Mouse (Mus musculus) hindbrain, embryonic 12.5 days (tissue): ENCODE results near the gene E2f7. TPM values are rescaled to one million over a fixed set of nuclear protein-coding genes. Genes with fewer than 3 reads are reported as not detected.

ENCODE experiments used
- ATAC-seq: fragments of 200-750 bp; cut with Nextera tagmentation; 2 replicates; pipeline ENCODE4 v1.8.0; 2017; ENCODE audit warnings: moderate TSS enrichment; ENCODE audit not compliant: low FRiP score
- H3K27ac ChIP-seq: fragments of 300-500 bp; sonication (generic); 2 replicates; pipeline ENCODE4 v1.5.1; 2016; ENCODE audit warnings: mild to moderate bottlenecking
- H3K27me3 ChIP-seq: fragments of 300-500 bp; sonication (generic); 2 replicates; pipeline ENCODE4 v1.6.1; 2016; ENCODE audit warnings: mild to moderate bottlenecking
- H3K36me3 ChIP-seq: fragments of 300-500 bp; sonication (generic); 2 replicates; pipeline ENCODE4 v1.6.1; 2016; ENCODE audit warnings: mild to moderate bottlenecking
- H3K4me1 ChIP-seq: fragments of 300-500 bp; sonication (generic); 2 replicates; pipeline ENCODE4 v1.6.1; 2016
- H3K4me2 ChIP-seq: fragments of 300-500 bp; sonication (generic); replicated peaks from 2 replicates; pipeline ENCODE4 v1.6.1; 2016; ENCODE audit warnings: mild to moderate bottlenecking
- H3K4me3 ChIP-seq: fragments of 300-500 bp; sonication (generic); 2 replicates; pipeline ENCODE4 v1.5.1; 2016; ENCODE audit warnings: mild to moderate bottlenecking
- H3K9ac ChIP-seq: fragments of 300-500 bp; sonication (generic); 2 replicates; pipeline ENCODE4 v1.6.1; 2016; ENCODE audit warnings: mild to moderate bottlenecking, moderate library complexity
- H3K9me3 ChIP-seq: fragments of 300-500 bp; sonication (generic); replicated peaks from 2 replicates; pipeline ENCODE4 v1.6.1; 2016; ENCODE audit warnings: mild to moderate bottlenecking
- WGBS: fragments of 180-500 bp; shearing (Covaris S2); methylation state at CpG from one replicate; pipeline ENCODE4 v1.1.7; 2016; 5-methylcytosine and 5-hydroxymethylcytosine counted together
- polyA plus RNA-seq: library from polyadenylated mRNA; unstranded; fragments of >200 nt; fragmentation: Nextera tagmentation; extraction: Ambion mirVana; gene quantifications from 2 replicates; pipeline ENCODE4 v1.2.1, GENCODE M21; 2016

Gene E2f7
- polyA plus RNA-seq, 1 experiment from 2014 or later, result 22.5 TPM

GRCm38 (mm10) chr10:110788049-110788752 lies 43.0 kb downstream of the E2f7 start:
- Histone ChIP-seq H3K4me1 (no peaks in the 10 kb centered on the region), H3K4me3 (no peak overlapping the region), H3K4me2 (no peak overlapping the region), H3K36me3 (peaks cover 14% of the 10 kb centered on the region; the same call in 1 of the 2 replicates), H3K9me3 (no peaks in the 10 kb centered on the region), H3K27me3 (no peaks in the 10 kb centered on the region), H3K27ac (no peak overlapping the region), H3K9ac (no peak overlapping the region)
- 68% methylated on average over 12 of the region's 12 CpGs for WGBS
- ATAC-seq, result no peak

DNA sequence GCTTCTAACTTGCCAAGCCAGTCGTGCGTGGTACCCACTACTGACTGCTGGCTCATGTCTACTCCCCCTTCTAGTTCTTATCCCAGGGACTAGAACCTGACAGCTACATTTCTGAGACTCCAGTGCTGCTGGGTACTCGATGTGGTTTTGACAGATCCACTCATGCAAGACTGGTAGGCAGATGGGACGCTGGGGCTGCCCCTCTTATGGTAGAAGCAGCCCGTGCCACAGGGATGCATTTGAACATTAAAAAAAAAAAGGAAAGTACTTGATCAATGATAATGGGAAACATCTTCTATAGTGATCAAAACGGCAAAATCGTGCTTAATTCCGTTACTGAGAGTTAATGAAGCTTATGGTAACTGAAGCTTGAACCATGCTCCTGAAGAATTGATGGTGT lies 44.4 kb downstream of the E2f7 start:
- WGBS, result 90% methylated on average over 8 of the region's 8 CpGs
- ATAC-seq, result no peak
- peaks cover 8% of the 10 kb centered on the region; the same call in 1 of the 2 replicates for H3K36me3 ChIP-seq
- no peak overlapping the region for H3K4me2 ChIP-seq
- no peaks in the 10 kb centered on the region for H3K4me1 ChIP-seq
- H3K27me3 ChIP-seq, result no peaks in the 10 kb centered on the region
- H3K4me3 ChIP-seq, result no peak overlapping the region
- H3K9ac ChIP-seq, result no peak overlapping the region
- H3K27ac ChIP-seq, result no peak overlapping the region
- no peaks in the 10 kb centered on the region for H3K9me3 ChIP-seq

GRCm38 (mm10) chr10:110793150-110793787 lies 48.0 kb downstream of the E2f7 start:
- H3K4me2 ChIP-seq, result no peak overlapping the region
- H3K36me3 ChIP-seq, result no peaks in the 10 kb centered on the region
- ATAC-seq, result no peak
- no peaks in the 10 kb centered on the region for H3K27me3 ChIP-seq
- no peaks in the 10 kb centered on the region for H3K4me1 ChIP-seq
- no peak overlapping the region for H3K4me3 ChIP-seq
- WGBS, result 80% methylated on average over 8 of the region's 8 CpGs
- H3K9ac ChIP-seq, result no peak overlapping the region
- no peaks in the 10 kb centered on the region for H3K9me3 ChIP-seq
- no peak overlapping the region for H3K27ac ChIP-seq

- ATAC-seq, result peak; percentile 56
- no peaks in the 10 kb centered on the region for H3K9me3 ChIP-seq
- H3K27me3 ChIP-seq, result no peaks in the 10 kb centered on the region
- H3K4me1 ChIP-seq, result no peaks in the 10 kb centered on the region
- WGBS, result 18% methylated on average over 12 of the region's 12 CpGs
- no peaks in the 10 kb centered on the region for H3K36me3 ChIP-seq
- no peak overlapping the region for H3K4me2 ChIP-seq
- no peak overlapping the region for H3K9ac ChIP-seq
- H3K4me3 ChIP-seq, result no peak overlapping the region
- no peak overlapping the region for H3K27ac ChIP-seq
Observed at GRCm38 (mm10) chr10:110794564-110795205, 49.4 kb downstream of the E2f7 start.

DNA sequence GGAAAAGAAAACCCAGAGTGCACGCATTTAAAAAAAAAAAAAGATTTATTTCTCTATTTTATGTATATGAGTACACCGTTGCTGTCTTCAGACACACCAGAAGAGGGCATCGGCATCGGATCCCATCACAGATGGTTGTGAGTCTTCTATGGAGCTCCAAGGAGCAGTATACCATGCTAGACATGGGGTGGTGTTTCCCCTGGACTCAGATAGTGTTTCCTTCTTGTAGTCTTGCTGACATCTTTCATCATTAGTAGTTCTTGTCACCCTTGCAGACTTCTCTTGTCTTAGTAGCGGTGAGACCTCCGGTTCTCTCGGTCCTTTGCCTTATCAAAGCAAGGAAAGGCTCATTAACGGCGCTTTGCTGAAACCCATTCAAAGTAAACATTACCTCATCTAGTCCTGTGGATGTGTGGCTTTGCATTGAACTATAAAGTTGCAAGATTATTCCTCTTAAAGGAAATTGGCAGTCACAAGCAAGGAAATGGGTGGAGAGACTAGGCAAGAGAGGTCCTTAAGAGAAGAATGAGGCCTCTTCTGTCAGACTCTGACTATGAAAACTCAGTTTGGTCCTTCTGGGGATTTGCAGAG lies 50.1 kb downstream of the E2f7 start:
- H3K4me2 ChIP-seq, result no peak overlapping the region
- H3K4me3 ChIP-seq, result no peak overlapping the region
- no peaks in the 10 kb centered on the region for H3K36me3 ChIP-seq
- no peak for ATAC-seq
- H3K9ac ChIP-seq, result no peak overlapping the region
- 82% methylated on average over 9 of the region's 9 CpGs for WGBS
- H3K9me3 ChIP-seq, result no peaks in the 10 kb centered on the region
- H3K27me3 ChIP-seq, result no peaks in the 10 kb centered on the region
- H3K27ac ChIP-seq, result no peak overlapping the region
- H3K4me1 ChIP-seq, result no peaks in the 10 kb centered on the region

GRCm38 (mm10) chr10:110801296-110801695 lies 56.1 kb downstream of the E2f7 start:
- 83% methylated on average over 3 of the region's 3 CpGs for WGBS
- Histone ChIP-seq H3K4me2 (no peak overlapping the region), H3K4me3 (no peak overlapping the region), H3K27me3 (no peaks in the 10 kb centered on the region), H3K4me1 (no peaks in the 10 kb centered on the region), H3K9ac (no peak overlapping the region), H3K9me3 (no peaks in the 10 kb centered on the region), H3K27ac (no peak overlapping the region), H3K36me3 (no peaks in the 10 kb centered on the region)
- no peak for ATAC-seq

DNA sequence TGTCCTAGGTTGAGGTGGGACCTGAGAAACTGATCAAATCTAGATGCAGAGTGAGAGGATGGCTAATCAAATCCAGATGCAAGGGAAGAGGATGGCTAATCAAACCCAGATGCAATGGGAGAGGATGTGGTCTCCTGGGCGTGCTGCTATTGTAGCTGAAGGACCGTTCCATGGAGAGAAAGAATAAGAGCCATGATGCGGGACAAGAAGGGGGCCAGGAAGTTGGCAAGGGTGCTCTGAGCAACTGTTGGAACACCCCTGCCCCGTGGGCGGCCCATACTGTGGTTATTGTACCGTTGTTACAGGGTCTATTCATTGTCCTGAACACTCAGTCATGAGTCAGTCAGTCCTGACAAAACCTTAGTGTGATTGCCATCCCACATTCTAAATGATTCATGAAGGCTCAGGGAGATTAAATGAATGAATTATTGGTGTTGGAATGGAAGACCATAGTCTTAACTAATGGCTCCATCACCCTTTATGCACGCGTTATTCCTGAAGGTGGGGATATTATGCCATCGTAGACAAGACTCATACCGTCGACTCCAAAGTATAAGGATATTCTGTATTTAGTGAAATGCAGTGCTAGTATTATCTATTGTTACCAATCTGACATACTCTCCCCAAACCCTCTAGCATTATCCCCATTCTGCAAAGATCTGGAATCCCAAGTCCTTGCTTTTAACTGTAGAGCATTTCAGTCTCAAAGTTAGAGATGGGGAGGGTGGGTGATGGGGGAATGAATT lies 59.2 kb downstream of the E2f7 start:
- no peak for ATAC-seq
- Histone ChIP-seq H3K4me1 (no peaks in the 10 kb centered on the region), H3K27ac (no peak overlapping the region), H3K36me3 (no peaks in the 10 kb centered on the region), H3K4me2 (no peak overlapping the region; the same call in 1 of the 2 replicates), H3K4me3 (no peak overlapping the region), H3K9me3 (no peaks in the 10 kb centered on the region), H3K27me3 (no peaks in the 10 kb centered on the region), H3K9ac (no peak overlapping the region)
- WGBS, result 76% methylated on average over 11 of the region's 11 CpGs

GRCm38 (mm10) chr10:110805025-110805740 lies 59.9 kb downstream of the E2f7 start:
- Histone ChIP-seq H3K36me3 (no peaks in the 10 kb centered on the region), H3K9ac (no peak overlapping the region), H3K4me2 (no peak overlapping the region), H3K9me3 (no peaks in the 10 kb centered on the region), H3K4me1 (no peaks in the 10 kb centered on the region), H3K27me3 (no peaks in the 10 kb centered on the region), H3K4me3 (no peak overlapping the region), H3K27ac (no peak overlapping the region)
- WGBS, result 54% methylated on average over 5 of the region's 5 CpGs
- ATAC-seq, result no peak

DNA sequence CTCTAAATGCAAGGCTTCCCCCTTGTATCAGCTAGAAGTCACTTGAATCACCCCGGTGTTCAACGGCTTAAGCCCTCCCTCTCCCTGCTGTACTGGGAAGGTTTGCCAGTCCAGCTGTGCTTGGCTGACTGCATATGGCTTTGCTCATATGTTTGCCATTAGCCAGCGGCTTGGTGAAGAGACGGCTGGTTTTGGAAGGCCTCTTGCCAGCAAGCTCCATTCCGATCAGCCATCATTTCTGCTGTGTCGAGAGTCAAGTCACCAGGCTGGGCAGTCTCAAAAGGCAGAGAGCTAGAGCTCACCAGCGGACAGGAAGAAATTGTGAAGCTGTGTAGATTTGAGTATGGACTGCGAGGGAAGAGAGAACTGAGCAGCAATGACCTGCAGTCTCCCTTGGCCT lies 61.2 kb downstream of the E2f7 start:
- no peak for ATAC-seq
- no peaks in the 10 kb centered on the region for H3K4me1 ChIP-seq
- no peak overlapping the region for H3K4me3 ChIP-seq
- H3K36me3 ChIP-seq, result no peaks in the 10 kb centered on the region
- H3K27ac ChIP-seq, result no peak overlapping the region
- H3K9me3 ChIP-seq, result no peaks in the 10 kb centered on the region
- 76% methylated on average over 8 of the region's 8 CpGs for WGBS
- H3K9ac ChIP-seq, result no peak overlapping the region
- no peaks in the 10 kb centered on the region for H3K27me3 ChIP-seq
- no peak overlapping the region for H3K4me2 ChIP-seq

DNA sequence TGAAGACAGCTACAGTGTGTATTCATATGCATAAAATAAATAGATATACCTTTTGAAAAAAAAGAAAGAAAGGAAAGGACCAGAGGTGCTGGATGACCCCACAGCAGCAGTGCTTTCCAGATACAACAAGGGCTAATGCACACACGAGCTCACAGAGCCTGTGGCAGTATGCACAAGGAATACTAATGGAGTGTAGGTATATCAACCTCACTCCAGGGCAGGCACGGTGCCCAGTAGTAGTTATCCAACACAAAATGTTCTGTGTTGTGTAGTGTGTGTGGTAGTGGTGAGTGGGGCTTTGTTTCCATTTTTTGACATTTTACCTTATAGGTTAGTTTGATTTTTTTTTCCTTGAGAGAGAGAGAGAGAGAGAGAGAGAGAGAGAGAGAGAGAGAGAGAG lies 65.3 kb downstream of the E2f7 start:
- Histone ChIP-seq H3K4me1 (no peaks in the 10 kb centered on the region), H3K9me3 (no peaks in the 10 kb centered on the region), H3K36me3 (no peaks in the 10 kb centered on the region), H3K27ac (no peak overlapping the region), H3K9ac (no peak overlapping the region), H3K27me3 (no peaks in the 10 kb centered on the region), H3K4me2 (no peak overlapping the region), H3K4me3 (no peak overlapping the region)
- no peak for ATAC-seq
- 71% methylated on average over 2 of the region's 2 CpGs for WGBS

- Histone ChIP-seq H3K4me1 (no peaks in the 10 kb centered on the region), H3K27ac (no peak overlapping the region), H3K9ac (no peak overlapping the region), H3K27me3 (no peaks in the 10 kb centered on the region), H3K4me2 (no peak overlapping the region), H3K9me3 (no peaks in the 10 kb centered on the region), H3K4me3 (no peak overlapping the region), H3K36me3 (no peaks in the 10 kb centered on the region)
- WGBS, result 79% methylated on average over 10 of the region's 10 CpGs
- ATAC-seq, result no peak
Observed at GRCm38 (mm10) chr10:110811209-110811861, 66.1 kb downstream of the E2f7 start.
